Mouse (Mus musculus) embryonic facial prominence, embryonic 10.5 days (tissue): ENCODE measurements at regions not wholly inside any gene's neighbourhood (a gene's known extent, or its start where the extent isn't known, plus 50 kb on each side); places are given as distances from the start of the nearest gene placed in this dataset.

ENCODE experiments used
- DNase-seq: peaks from one replicate; pipeline ENCODE4 v3.0.0-alpha.2; 2017; ENCODE audit warnings: low spot score
- H3K27ac ChIP-seq: fragments of 300-500 bp; sonication (generic); replicated peaks from 2 replicates; pipeline ENCODE4 v1.5.1; 2016; ENCODE audit warnings: mild to moderate bottlenecking
- H3K27me3 ChIP-seq: fragments of 300-500 bp; sonication (generic); replicated peaks from 2 replicates; pipeline ENCODE4 v1.6.1; 2016; ENCODE audit warnings: low read depth, mild to moderate bottlenecking; ENCODE audit not compliant: poor library complexity, severe bottlenecking
- H3K36me3 ChIP-seq: fragments of 300-500 bp; sonication (generic); replicated peaks from 2 replicates; pipeline ENCODE4 v1.6.1; 2016; ENCODE audit warnings: mild to moderate bottlenecking, moderate library complexity
- H3K4me1 ChIP-seq: fragments of 300-500 bp; sonication (generic); 2 replicates; pipeline ENCODE4 v1.6.1; 2016
- H3K4me3 ChIP-seq: fragments of 300-500 bp; sonication (generic); 2 replicates; pipeline ENCODE4 v1.5.1; 2016; ENCODE audit warnings: mild to moderate bottlenecking, moderate library complexity
- H3K9me3 ChIP-seq: fragments of 300-500 bp; sonication (generic); 2 replicates; pipeline ENCODE4 v1.6.1; 2016; ENCODE audit warnings: mild to moderate bottlenecking
- WGBS: fragments of 180-500 bp; shearing (Covaris S2); methylation state at CpG from one replicate; pipeline ENCODE4 v1.1.7; 2016; 5-methylcytosine and 5-hydroxymethylcytosine counted together

DNA sequence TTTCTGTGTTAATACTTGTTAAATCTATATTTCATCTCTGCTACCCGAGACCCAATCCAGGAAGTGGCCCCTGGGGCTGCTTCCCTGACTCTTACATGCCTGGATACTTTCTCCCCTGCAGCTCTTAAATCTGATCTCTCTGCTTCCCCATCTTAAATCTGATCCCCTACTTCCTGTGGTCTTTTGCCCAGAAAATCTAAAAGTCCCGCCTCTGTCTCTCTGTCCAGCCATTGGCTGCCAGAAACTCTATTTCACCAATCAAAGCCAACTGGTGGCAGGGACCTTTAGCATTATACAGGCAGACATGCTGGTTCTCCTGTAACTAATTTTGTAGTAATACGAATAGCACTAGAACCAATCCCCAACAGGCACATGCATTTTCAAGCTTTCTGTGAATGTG, 59.0 kb upstream of the Ccdc91 start:
- H3K36me3 ChIP-seq: no peaks in the 10 kb centered on the region
- H3K27ac ChIP-seq: no peak overlapping the region
- no peak overlapping the region for H3K4me3 ChIP-seq
- no peaks in the 10 kb centered on the region for H3K9me3 ChIP-seq
- H3K4me1 ChIP-seq: peaks cover 5% of the 10 kb centered on the region
- 49% methylated on average over 3 of the region's 3 CpGs for WGBS
- DNase-seq: peak; percentile 41
- no peaks in the 10 kb centered on the region for H3K27me3 ChIP-seq

DNA sequence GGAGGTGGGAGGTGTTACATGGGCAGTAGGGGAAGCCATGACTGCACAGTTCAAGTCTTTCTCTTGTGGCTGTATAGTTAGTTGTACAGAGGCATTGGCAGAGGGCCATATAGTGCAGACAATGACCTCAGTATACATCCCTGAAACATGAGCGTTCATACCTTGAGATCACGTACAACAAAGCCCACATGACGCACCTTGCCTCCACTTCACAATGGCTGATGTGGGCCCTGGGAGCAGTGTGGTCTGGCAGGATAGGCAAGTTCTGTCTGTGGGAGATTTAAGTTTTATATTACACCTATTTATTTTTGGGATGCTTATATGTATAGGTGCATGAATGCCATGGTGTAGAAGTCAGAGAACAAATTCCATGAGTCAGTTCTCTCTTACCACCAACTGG, 61.9 kb upstream of the Ccdc91 start:
- DNase-seq: no peak
- Histone ChIP-seq H3K4me3 (no peak overlapping the region), H3K4me1 (peaks cover 5% of the 10 kb centered on the region), H3K36me3 (no peaks in the 10 kb centered on the region), H3K27ac (no peak overlapping the region), H3K9me3 (no peaks in the 10 kb centered on the region), H3K27me3 (no peaks in the 10 kb centered on the region)
- 90% methylated on average over 3 of the region's 3 CpGs for WGBS

DNA sequence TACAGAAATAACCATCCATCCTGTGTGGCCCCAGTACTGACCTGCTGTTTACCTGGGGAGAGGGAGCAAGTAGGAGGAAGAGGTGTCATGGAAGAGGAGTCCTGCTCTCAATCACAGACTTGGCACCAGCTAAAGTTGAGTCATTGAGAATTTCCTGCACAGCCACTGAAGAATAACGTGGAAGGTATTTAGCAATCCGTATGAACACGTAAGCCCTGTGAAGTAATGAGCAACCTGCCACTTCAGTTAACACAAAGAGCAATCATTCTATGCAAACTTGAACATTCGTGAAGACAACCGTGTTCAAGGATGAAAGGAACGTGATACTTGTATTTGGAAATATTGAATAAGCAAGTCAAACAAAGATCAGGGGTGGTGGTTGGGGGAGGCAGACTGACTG, 77.6 kb upstream of the Ccdc91 start:
- no peak overlapping the region for H3K27ac ChIP-seq
- H3K4me3 ChIP-seq: no peak overlapping the region
- no peaks in the 10 kb centered on the region for H3K9me3 ChIP-seq
- DNase-seq: no peak
- 89% methylated on average over 6 of the region's 6 CpGs for WGBS
- H3K4me1 ChIP-seq: no peaks in the 10 kb centered on the region
- no peaks in the 10 kb centered on the region for H3K27me3 ChIP-seq
- no peaks in the 10 kb centered on the region for H3K36me3 ChIP-seq

DNA sequence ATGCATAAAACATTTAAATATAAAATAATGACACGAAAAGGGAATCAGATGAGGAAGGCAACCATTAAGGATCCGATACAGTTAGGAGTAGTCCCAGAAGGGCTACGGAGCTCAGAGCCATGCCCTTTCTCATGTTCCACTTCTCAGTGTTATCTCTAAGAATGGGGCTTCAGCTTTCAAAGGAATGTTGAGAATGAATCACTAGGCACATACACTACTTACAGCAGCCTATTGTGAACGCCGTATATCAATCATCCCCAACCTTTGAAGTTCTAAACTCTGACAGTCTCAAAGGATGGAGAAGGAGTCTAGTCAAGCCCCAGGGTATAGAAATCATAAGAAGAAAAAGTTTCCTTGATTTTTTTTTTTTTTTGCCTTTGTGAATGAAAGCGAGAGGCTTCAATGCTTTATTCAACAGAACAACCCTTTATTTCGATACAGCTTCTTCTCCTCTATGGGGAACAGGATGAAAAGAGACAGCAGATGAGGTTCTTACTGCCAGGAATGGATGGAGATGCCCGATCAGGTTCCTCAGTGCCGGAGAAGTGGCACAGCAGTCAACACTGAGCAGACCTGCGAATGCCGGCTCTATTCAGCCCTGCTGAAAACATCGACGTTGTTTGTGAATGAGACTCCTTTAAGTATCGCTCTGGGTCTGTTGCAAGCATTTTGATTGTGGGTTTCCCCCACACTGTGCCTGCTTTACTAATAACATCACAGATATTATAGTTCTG, 84.0 kb upstream of the Ccdc91 start:
- no peak overlapping the region for H3K4me3 ChIP-seq
- H3K4me1 ChIP-seq: peaks cover 40% of the 10 kb centered on the region
- H3K9me3 ChIP-seq: no peaks in the 10 kb centered on the region
- H3K27ac ChIP-seq: no peak overlapping the region; the same call in 1 of the 2 replicates
- no peaks in the 10 kb centered on the region for H3K36me3 ChIP-seq
- no peaks in the 10 kb centered on the region for H3K27me3 ChIP-seq
- DNase-seq: no peak
- 50% methylated on average over 14 of the region's 14 CpGs for WGBS

DNA sequence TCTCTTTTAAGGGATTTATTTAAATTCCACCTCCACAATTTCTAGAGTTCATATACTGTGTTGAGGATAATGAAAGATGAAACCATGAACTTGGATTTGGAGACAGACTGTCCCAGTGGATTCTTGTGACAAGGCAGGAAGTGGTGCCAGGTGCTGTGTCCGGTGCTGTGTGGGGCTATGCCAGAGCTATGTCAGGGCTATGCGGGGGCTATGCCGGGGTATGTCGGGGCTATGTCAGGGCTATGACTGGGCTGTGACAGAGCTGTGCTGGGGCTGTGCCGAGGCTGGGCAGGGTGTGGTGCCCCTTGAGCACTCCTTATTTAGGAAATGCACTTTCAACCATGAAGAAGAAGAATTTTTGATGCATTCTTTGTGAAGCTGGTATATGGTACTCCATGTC, 85.1 kb upstream of the Ccdc91 start:
- H3K27me3 ChIP-seq: no peaks in the 10 kb centered on the region
- H3K4me3 ChIP-seq: no peak overlapping the region
- H3K9me3 ChIP-seq: no peaks in the 10 kb centered on the region
- H3K4me1 ChIP-seq: peaks cover 40% of the 10 kb centered on the region
- H3K27ac ChIP-seq: 0 out of 2 replicates have a peak overlapping the region, but pooled peaks have one; percentile 10
- DNase-seq: no peak
- WGBS: 82% methylated on average over 5 of the region's 5 CpGs
- H3K36me3 ChIP-seq: no peaks in the 10 kb centered on the region

DNA sequence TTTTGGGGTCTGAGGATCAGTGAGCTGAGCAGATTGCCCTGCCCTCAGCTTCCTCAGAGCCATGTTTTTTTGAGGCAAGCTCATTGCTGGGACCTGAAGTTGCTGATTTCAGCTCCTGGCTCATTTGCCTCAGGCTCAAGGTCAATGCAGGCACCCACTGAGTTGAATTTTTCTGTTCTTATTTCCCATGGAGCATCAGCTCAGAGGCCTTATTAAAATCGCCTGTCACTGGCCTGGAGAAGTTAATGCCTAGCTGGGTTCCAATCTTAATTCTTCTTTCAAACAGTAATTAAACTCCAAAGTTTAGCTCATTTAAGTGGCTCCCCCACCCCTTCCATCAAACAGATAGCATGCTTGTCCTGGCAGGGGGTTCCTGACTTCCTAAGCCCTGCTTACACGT, 86.9 kb upstream of the Ccdc91 start:
- Histone ChIP-seq H3K27ac (0 out of 2 replicates have a peak overlapping the region, but pooled peaks have one; percentile 8), H3K36me3 (no peaks in the 10 kb centered on the region), H3K4me1 (peaks cover 40% of the 10 kb centered on the region), H3K27me3 (no peaks in the 10 kb centered on the region), H3K9me3 (no peaks in the 10 kb centered on the region), H3K4me3 (no peak overlapping the region)
- no peak for DNase-seq
- WGBS: 8% methylated on average over 2 of the region's 2 CpGs

DNA sequence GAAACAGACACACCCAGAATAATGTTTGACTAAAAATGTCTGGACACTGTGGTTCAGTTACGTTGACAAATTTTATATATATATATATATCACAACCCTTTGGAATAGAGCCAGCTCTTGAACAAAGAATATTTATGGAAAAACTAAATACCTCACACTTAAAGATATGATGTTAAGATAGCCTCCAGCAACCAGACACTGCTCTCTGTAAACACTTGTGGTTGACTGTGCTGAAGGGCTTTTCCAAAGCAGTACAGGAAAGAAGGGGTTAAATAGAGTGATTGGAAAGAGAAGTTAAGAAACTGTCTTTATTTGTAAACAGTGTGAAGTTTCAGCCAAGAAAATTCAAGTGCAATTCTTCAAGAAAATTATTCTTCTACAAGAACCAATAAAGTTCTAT, 90.0 kb upstream of the Ccdc91 start:
- H3K27me3 ChIP-seq: no peaks in the 10 kb centered on the region
- no peak overlapping the region for H3K27ac ChIP-seq
- H3K36me3 ChIP-seq: no peaks in the 10 kb centered on the region
- 87% methylated on average over 1 of the region's 1 CpGs for WGBS
- H3K9me3 ChIP-seq: no peaks in the 10 kb centered on the region
- peaks cover 34% of the 10 kb centered on the region for H3K4me1 ChIP-seq
- no peak overlapping the region for H3K4me3 ChIP-seq
- DNase-seq: no peak

DNA sequence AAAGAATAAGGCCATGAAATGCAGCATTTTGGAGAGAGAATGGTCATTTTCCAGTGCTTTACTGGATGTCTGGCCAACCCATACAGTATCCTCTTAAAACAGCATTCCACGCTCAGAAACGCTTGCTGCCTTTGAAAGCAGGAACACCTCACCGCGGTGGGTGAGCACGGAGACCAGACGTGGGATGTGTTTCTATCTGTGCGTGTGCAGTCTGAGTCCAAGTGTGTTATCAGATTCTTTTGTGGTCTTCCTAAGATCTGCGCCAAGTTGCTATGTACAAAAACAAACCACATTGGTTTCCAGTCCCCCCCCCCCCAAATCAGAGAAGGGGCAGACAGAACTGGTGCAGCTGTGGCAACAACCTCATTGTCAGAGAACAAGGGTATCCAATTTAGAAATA, 95.1 kb upstream of the Ccdc91 start:
- DNase-seq: peak; percentile 24
- H3K27me3 ChIP-seq: no peaks in the 10 kb centered on the region
- H3K4me3 ChIP-seq: no peak overlapping the region
- H3K36me3 ChIP-seq: no peaks in the 10 kb centered on the region
- no peaks in the 10 kb centered on the region for H3K9me3 ChIP-seq
- WGBS: 78% methylated on average over 8 of the region's 8 CpGs
- peaks cover 8% of the 10 kb centered on the region for H3K4me1 ChIP-seq
- H3K27ac ChIP-seq: no peak overlapping the region

DNA sequence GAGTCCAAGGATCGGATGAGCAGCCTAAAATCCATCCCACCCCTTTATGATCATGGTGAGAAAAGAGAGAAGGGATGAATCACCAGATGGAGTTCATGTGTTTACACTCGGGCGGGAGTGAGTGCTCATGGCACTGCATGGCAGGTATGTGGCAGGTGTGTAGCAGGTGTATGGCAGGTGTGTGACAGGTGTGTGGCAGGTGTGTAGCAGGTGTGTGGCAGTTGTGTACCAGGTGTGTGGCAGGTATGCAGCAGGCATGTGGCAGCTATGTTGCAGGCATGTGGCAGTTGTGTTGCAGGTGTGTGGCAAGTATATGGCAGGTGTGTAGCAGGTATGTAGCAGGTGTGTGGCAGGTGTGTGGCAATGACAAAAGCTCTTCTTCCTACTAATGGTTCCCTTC, 97.9 kb upstream of the Ccdc91 start:
- Histone ChIP-seq H3K4me3 (no peak overlapping the region), H3K9me3 (no peaks in the 10 kb centered on the region), H3K27ac (no peak overlapping the region), H3K27me3 (no peaks in the 10 kb centered on the region), H3K4me1 (peaks cover 8% of the 10 kb centered on the region), H3K36me3 (no peaks in the 10 kb centered on the region)
- no peak for DNase-seq
- WGBS: 91% methylated on average over 3 of the region's 3 CpGs

DNA sequence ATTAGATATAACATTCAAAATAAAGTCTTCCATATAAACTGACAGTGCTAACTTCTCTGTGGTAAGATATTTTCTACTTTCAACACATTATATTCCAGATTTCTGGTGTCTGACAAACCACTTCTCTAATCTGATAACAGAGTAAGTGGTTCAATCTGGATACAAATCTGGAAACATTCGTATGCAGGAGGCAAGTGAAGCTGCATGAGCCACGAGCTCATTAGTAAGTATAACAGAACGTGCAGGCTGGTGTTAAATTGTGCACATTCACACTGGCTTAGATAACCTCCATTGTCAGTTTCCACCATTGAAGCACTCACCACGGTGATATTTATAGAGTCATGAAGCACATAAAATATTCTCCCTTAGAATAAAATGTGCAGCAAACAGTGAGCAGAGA, 103.9 kb upstream of the Ccdc91 start:
- no peaks in the 10 kb centered on the region for H3K4me1 ChIP-seq
- H3K27me3 ChIP-seq: no peaks in the 10 kb centered on the region
- no peaks in the 10 kb centered on the region for H3K36me3 ChIP-seq
- no peak for DNase-seq
- no peak overlapping the region for H3K4me3 ChIP-seq
- WGBS: 79% methylated on average over 4 of the region's 4 CpGs
- H3K9me3 ChIP-seq: no peaks in the 10 kb centered on the region
- H3K27ac ChIP-seq: no peak overlapping the region

DNA sequence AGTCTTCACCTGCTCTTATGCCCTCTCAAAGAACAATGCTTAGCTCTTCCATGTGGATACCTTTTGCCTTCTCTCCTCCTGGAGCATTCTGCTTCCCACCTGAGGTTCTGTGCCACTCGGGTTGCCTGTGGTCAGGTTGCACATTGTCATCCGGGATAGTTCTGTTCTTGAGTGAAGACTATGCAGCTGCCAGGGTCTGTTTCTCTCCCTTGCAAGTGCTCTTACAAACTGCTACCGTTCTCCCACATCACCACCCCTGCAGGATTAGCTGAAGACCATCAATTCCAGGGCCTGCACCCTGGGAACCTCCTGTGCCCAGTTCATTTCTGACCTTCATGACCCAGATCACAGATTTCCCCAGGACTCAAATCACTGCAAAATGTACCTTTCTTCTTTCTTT, 104.3 kb upstream of the Ccdc91 start:
- Histone ChIP-seq H3K9me3 (no peaks in the 10 kb centered on the region), H3K27ac (no peak overlapping the region), H3K4me1 (no peaks in the 10 kb centered on the region), H3K27me3 (no peaks in the 10 kb centered on the region), H3K36me3 (no peaks in the 10 kb centered on the region), H3K4me3 (no peak overlapping the region)
- no peak for DNase-seq
- 82% methylated on average over 3 of the region's 3 CpGs for WGBS

DNA sequence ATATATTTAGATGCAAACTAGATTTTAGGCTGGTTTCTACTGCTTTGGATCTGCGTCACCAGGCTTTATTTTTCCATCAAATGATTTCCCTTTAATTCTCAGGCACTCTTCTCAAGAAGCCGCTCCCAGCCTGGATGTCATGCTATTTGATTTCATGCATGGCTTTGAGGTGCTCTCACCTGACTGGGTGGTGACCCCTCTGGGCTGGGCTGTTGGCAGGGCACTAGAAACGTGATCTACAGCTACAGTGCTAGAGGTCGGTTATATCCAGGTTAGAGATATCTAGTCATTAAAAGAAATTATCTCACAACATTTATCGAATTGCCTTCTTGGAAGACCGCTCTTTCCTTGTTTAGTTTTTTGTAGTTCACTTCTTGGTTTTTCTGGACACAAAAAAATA, 98.9 kb upstream of the Pthlh start:
- H3K27ac ChIP-seq: no peak overlapping the region
- no peaks in the 10 kb centered on the region for H3K4me1 ChIP-seq
- H3K36me3 ChIP-seq: no peaks in the 10 kb centered on the region
- no peak for DNase-seq
- H3K4me3 ChIP-seq: no peak overlapping the region
- no peaks in the 10 kb centered on the region for H3K9me3 ChIP-seq
- 88% methylated on average over 6 of the region's 6 CpGs for WGBS
- H3K27me3 ChIP-seq: no peaks in the 10 kb centered on the region

DNA sequence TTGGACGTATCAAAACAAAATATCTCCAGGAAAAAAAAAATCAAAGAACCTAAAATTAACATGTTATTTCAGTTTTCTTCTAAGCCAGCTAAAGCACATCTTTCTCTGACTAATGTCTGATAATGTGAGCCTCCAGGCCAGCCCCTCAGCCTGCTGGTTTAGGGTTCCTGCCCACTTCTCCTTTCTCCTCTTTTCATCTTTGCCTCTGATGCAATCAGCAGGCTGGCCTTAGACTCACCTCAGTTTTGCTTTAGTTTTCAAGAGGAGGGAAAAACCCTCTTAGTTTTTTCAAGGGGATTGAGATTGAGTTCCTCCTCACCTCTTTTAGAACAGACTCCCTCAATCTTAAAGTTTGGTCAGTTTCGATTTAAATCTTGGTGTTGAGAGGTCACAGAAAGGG, 93.0 kb upstream of the Pthlh start:
- Histone ChIP-seq H3K27ac (no peak overlapping the region), H3K36me3 (no peaks in the 10 kb centered on the region), H3K27me3 (no peaks in the 10 kb centered on the region), H3K4me1 (no peaks in the 10 kb centered on the region), H3K4me3 (no peak overlapping the region), H3K9me3 (no peaks in the 10 kb centered on the region)
- 83% methylated on average over 2 of the region's 2 CpGs for WGBS
- no peak for DNase-seq
